Mouse (Mus musculus): Measurements from ENCODE around the gene Atf7ip. TPM values are rescaled to one million over a fixed set of nuclear protein-coding genes. Genes with fewer than 3 reads are reported as not detected.
A peak's percentile ranks its signal among the peaks of the same experiment; 100 is the strongest.

Atf7ip gene
- polyA plus RNA-seq, 1 experiment, result 53.1 TPM

DNA sequence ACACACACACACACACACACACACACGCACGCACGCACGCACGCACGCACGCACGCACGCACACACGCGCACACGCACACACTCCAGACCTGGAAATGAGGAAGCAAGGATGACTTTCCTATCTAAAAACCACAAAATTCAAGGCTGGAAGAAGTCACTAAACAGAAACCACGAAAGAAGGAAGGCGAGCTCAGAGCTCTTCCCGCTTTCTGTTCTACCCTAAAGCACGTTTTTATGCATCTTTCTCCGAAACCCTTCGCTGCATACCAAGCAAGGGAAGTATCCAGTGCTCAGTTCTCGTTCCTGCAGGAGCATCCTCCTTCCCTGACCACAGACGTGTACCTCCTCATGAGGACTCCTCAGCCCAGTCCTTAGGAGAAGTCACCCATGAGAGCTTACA is 148.5 kb downstream of the Atf7ip start:
- no peak for TF ChIP-seq CTCF (IDR thresholded peaks at IDR 0.05; ENCODE audit: control insufficient read depth, insufficient read depth, low read length)
- no peak for TF ChIP-seq POLR2A (IDR thresholded peaks at IDR 0.05; ENCODE audit: borderline replicate concordance, control insufficient read depth, low read depth, low read length)
- WGBS, result 55% methylated on average over 20 of the region's 20 CpGs

GRCm38 (mm10) chr6:136655786-136656185 is 149.8 kb downstream of the Atf7ip start:
- H3K4me3 ChIP-seq (replicated peaks; ENCODE audit: control insufficient read depth, low read depth, low read length), result no peak overlapping the region
- WGBS, result 79% methylated on average over 11 of the region's 11 CpGs
- H3K27ac ChIP-seq (ENCODE audit: control insufficient read depth, insufficient read depth, low read depth, low read length, poor library complexity), result no peak overlapping the region
- TF ChIP-seq POLR2A (IDR thresholded peaks at IDR 0.05; ENCODE audit: borderline replicate concordance, control insufficient read depth, low read depth, low read length) (no peak), CTCF (IDR thresholded peaks at IDR 0.05; ENCODE audit: control insufficient read depth, insufficient read depth, low read length) (no peak)
- peaks cover 18% of the 10 kb centered on the region for H3K4me1 ChIP-seq (ENCODE audit: control insufficient read depth, insufficient read depth, low read length)

More for the DNA sequence above, 148.5 kb downstream of the Atf7ip start:
- Histone ChIP-seq H3K27ac (ENCODE audit: control insufficient read depth, insufficient read depth, low read depth, low read length, poor library complexity) (no peak overlapping the region), H3K4me1 (ENCODE audit: control insufficient read depth, insufficient read depth, low read length) (peaks cover 18% of the 10 kb centered on the region), H3K4me3 (replicated peaks; ENCODE audit: control insufficient read depth, low read depth, low read length) (no peak overlapping the region)

DNA sequence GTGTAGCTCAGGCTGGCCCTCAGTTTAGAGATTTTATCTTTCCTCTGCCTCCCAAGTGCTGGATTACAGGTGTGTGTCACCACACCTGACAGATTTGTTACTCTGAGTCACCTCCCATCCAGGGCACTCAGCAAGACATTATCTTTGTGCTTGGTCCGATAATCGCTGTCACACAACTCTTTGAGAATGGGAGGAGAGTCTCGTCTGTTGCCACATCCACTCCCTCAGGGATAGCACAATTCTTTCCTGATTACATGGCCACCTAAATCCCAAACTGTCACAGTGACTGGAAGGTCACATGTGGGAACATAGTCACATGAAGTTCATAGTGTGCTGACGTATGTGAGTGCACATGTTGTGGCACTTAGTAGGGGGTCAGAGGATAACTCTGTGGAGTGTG is 152.3 kb downstream of the Atf7ip start:
- Histone ChIP-seq H3K4me3 (replicated peaks; ENCODE audit: control insufficient read depth, low read depth, low read length) (no peak overlapping the region), H3K27ac (ENCODE audit: control insufficient read depth, insufficient read depth, low read depth, low read length, poor library complexity) (0 out of 2 replicates have a peak overlapping the region, but pooled peaks have one; percentile 9), H3K4me1 (ENCODE audit: control insufficient read depth, insufficient read depth, low read length) (peaks cover 17% of the 10 kb centered on the region)
- 82% methylated on average over 4 of the region's 4 CpGs for WGBS
- TF ChIP-seq POLR2A (IDR thresholded peaks at IDR 0.05; ENCODE audit: borderline replicate concordance, control insufficient read depth, low read depth, low read length) (no peak), CTCF (IDR thresholded peaks at IDR 0.05; ENCODE audit: control insufficient read depth, insufficient read depth, low read length) (no peak)

DNA sequence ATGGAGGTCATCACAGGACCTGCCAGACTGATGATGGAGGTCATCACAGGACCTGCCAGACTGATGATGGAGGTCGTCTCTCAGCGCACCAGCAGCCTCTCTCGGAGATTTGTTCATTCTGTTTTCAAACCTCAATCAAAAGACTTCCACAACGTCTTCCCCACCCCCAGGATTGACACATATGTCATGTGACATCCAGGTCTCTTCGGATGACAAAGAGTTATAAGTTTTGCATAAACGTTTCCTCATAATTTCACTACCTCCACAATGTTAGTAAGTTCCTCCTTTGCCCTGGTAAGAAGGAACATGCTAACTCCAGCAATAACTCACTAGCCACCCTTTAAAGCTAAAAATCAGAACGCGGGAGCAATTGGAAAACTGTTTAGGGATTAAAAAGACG is 153.3 kb downstream of the Atf7ip start:
- peak overlapping the region; percentile 54 for H3K4me3 ChIP-seq (replicated peaks; ENCODE audit: control insufficient read depth, low read depth, low read length)
- TF ChIP-seq CTCF (IDR thresholded peaks at IDR 0.05; ENCODE audit: control insufficient read depth, insufficient read depth, low read length), result no peak
- TF ChIP-seq POLR2A (IDR thresholded peaks at IDR 0.05; ENCODE audit: borderline replicate concordance, control insufficient read depth, low read depth, low read length), result no peak
- H3K4me1 ChIP-seq (ENCODE audit: control insufficient read depth, insufficient read depth, low read length), result peaks cover 12% of the 10 kb centered on the region
- 40% methylated on average over 9 of the region's 9 CpGs for WGBS
- peak overlapping the region; percentile 94; the same call in 1 of the 2 replicates for H3K27ac ChIP-seq (ENCODE audit: control insufficient read depth, insufficient read depth, low read depth, low read length, poor library complexity)

Other genes with a start within 250 kb of the Atf7ip start
- not detected in 2 replicates for gene Gm8994, start 178.6 kb upstream of the Atf7ip start, polyA plus RNA-seq (2011; ENCODE audit: insufficient read depth, insufficient read length, low replicate concordance, missing spikeins)
- gene E330021D16Rik, start 90.6 kb upstream of the Atf7ip start, polyA plus RNA-seq (2011; ENCODE audit: insufficient read depth, insufficient read length, low replicate concordance, missing spikeins), result not detected in 2 replicates
- 21.1 and 70.1 TPM in 2 replicates for gene Plbd1, start 155.8 kb downstream of the Atf7ip start, polyA plus RNA-seq (2011; ENCODE audit: insufficient read depth, insufficient read length, low replicate concordance, missing spikeins)